Mouse (Mus musculus) testis, adult 2 months (tissue): ENCODE results near the gene Gm45140. TPM values are rescaled to one million over a fixed set of nuclear protein-coding genes. Genes with fewer than 3 reads are reported as not detected.

Experiments used
- H3K27ac ChIP-seq: fragments of 200-500 bp; 2 replicates; pipeline ENCODE4 v1.5.1; 2012; ENCODE audit warnings: low read depth, low read length; ENCODE audit not compliant: control insufficient read depth, insufficient read depth
- H3K27me3 ChIP-seq: fragments of 200-500 bp; 2 replicates; pipeline ENCODE4 v1.6.1; 2012; ENCODE audit warnings: mild to moderate bottlenecking, low read length, moderate library complexity; ENCODE audit not compliant: control insufficient read depth, insufficient read depth
- H3K36me3 ChIP-seq: fragments of 200-500 bp; 2 replicates; pipeline ENCODE4 v1.6.1; 2012; ENCODE audit warnings: mild to moderate bottlenecking, low read length; ENCODE audit not compliant: control insufficient read depth, insufficient read depth
- H3K4me1 ChIP-seq: fragments of 200-500 bp; 2 replicates; pipeline ENCODE4 v1.6.1; 2012; ENCODE audit warnings: low read length; ENCODE audit not compliant: control insufficient read depth, insufficient read depth
- H3K4me3 ChIP-seq: fragments of 200-500 bp; 2 replicates; pipeline ENCODE4 v1.5.1; 2012; ENCODE audit warnings: low read depth, mild to moderate bottlenecking, low read length, moderate library complexity, mixed read lengths; ENCODE audit not compliant: control insufficient read depth
- CTCF ChIP-seq: fragments of 200-500 bp; IDR thresholded peaks from 2 replicates; pipeline ENCODE4 v1.5.1; 2012; ENCODE audit warnings: low read depth, mild to moderate bottlenecking, inconsistent platforms, low read length, moderate library complexity; ENCODE audit not compliant: control insufficient read depth, insufficient read depth, insufficient replicate concordance
- POLR2A ChIP-seq: fragments of 200-500 bp; IDR thresholded peaks from 2 replicates; pipeline ENCODE4 v1.6.1; 2012; ENCODE audit warnings: low read depth, mild to moderate bottlenecking, inconsistent platforms, low read length, moderate library complexity; ENCODE audit not compliant: control insufficient read depth
- polyA plus RNA-seq: library from polyadenylated mRNA; depleted of rRNA; stranded (reverse); fragments of >200 nt; gene quantifications from 2 replicates; pipeline ENCODE4 v1.2.3, GENCODE M21; 2012; rRNA removed

The Gm45140 gene
- polyA plus RNA-seq = 0.52 and 0.95 TPM in 2 replicates

GRCm38 (mm10) chr6:87835695-87836094 is at the start of gene Gm45140:
Gene Gm45140 (minus strand): TSS chr6:87835795.
- no peak within 1 kb of the TSS for H3K4me3 ChIP-seq
- H3K27me3 ChIP-seq = no peaks in the 10 kb centered on the region
- no peak within 1 kb of the TSS for H3K27ac ChIP-seq
- no peak for TF ChIP-seq CTCF
- TF ChIP-seq POLR2A = no peak
- H3K36me3 ChIP-seq = no peaks in the 10 kb centered on the region
- no peaks in the 10 kb centered on the region; the same call in 1 of the 2 replicates for H3K4me1 ChIP-seq

GRCm38 (mm10) chr6:87882816-87883215 is 47.2 kb upstream of the Gm45140 start:
- H3K36me3 ChIP-seq = no peaks in the 10 kb centered on the region
- H3K4me3 ChIP-seq = no peak overlapping the region
- peaks cover 7% of the 10 kb centered on the region for H3K4me1 ChIP-seq
- TF ChIP-seq POLR2A (no peak), CTCF (no peak)
- no peaks in the 10 kb centered on the region for H3K27me3 ChIP-seq
- no peak overlapping the region for H3K27ac ChIP-seq

GRCm38 (mm10) chr6:87882221-87882620 is 46.6 kb upstream of the Gm45140 start:
- H3K4me1 ChIP-seq = peaks cover 3% of the 10 kb centered on the region
- H3K36me3 ChIP-seq = no peaks in the 10 kb centered on the region
- H3K27ac ChIP-seq = no peak overlapping the region
- no peaks in the 10 kb centered on the region for H3K27me3 ChIP-seq
- no peak overlapping the region for H3K4me3 ChIP-seq
- no peak for TF ChIP-seq POLR2A
- no peak for TF ChIP-seq CTCF

GRCm38 (mm10) chr6:87879628-87880027 is 44.0 kb upstream of the Gm45140 start:
- Histone ChIP-seq H3K36me3 (no peaks in the 10 kb centered on the region), H3K27ac (no peak overlapping the region), H3K4me1 (peaks cover 4% of the 10 kb centered on the region; the same call in 1 of the 2 replicates), H3K27me3 (no peaks in the 10 kb centered on the region), H3K4me3 (no peak overlapping the region)
- TF ChIP-seq CTCF = no peak
- no peak for TF ChIP-seq POLR2A

GRCm38 (mm10) chr6:87879010-87879409 is 43.4 kb upstream of the Gm45140 start:
- peaks cover 4% of the 10 kb centered on the region; the same call in 1 of the 2 replicates for H3K4me1 ChIP-seq
- no peaks in the 10 kb centered on the region for H3K36me3 ChIP-seq
- no peaks in the 10 kb centered on the region for H3K27me3 ChIP-seq
- TF ChIP-seq POLR2A = no peak
- no peak overlapping the region for H3K4me3 ChIP-seq
- no peak overlapping the region for H3K27ac ChIP-seq

- no peak for TF ChIP-seq POLR2A
- TF ChIP-seq CTCF = no peak
- no peak overlapping the region for H3K27ac ChIP-seq
- no peak overlapping the region for H3K4me3 ChIP-seq
Measured at GRCm38 (mm10) chr6:87876068-87876643, 40.6 kb upstream of the Gm45140 start.

GRCm38 (mm10) chr6:87875562-87875961 is 40.0 kb upstream of the Gm45140 start:
- H3K4me1 ChIP-seq = peaks cover 4% of the 10 kb centered on the region; the same call in 1 of the 2 replicates
- H3K27ac ChIP-seq = no peak overlapping the region
- TF ChIP-seq CTCF = no peak
- TF ChIP-seq POLR2A = no peak
- H3K36me3 ChIP-seq = no peaks in the 10 kb centered on the region
- H3K27me3 ChIP-seq = no peaks in the 10 kb centered on the region
- no peak overlapping the region for H3K4me3 ChIP-seq

More at GRCm38 (mm10) chr6:87876068-87876643, 40.6 kb upstream of the Gm45140 start:
- Histone ChIP-seq H3K36me3 (no peaks in the 10 kb centered on the region), H3K4me1 (peaks cover 4% of the 10 kb centered on the region; the same call in 1 of the 2 replicates), H3K27me3 (no peaks in the 10 kb centered on the region)
